Mouse (Mus musculus) testis, adult 2 months (tissue): ENCODE data around the gene Pmp22. TPM values are rescaled to one million over a fixed set of nuclear protein-coding genes. Genes with fewer than 3 reads are reported as not detected.

Experiments used
- H3K27ac ChIP-seq: fragments of 200-500 bp; 2 replicates; pipeline ENCODE4 v1.5.1; 2012; ENCODE audit warnings: low read depth, low read length; ENCODE audit not compliant: control insufficient read depth, insufficient read depth
- H3K27me3 ChIP-seq: fragments of 200-500 bp; 2 replicates; pipeline ENCODE4 v1.6.1; 2012; ENCODE audit warnings: mild to moderate bottlenecking, low read length, moderate library complexity; ENCODE audit not compliant: control insufficient read depth, insufficient read depth
- H3K36me3 ChIP-seq: fragments of 200-500 bp; 2 replicates; pipeline ENCODE4 v1.6.1; 2012; ENCODE audit warnings: mild to moderate bottlenecking, low read length; ENCODE audit not compliant: control insufficient read depth, insufficient read depth
- H3K4me1 ChIP-seq: fragments of 200-500 bp; 2 replicates; pipeline ENCODE4 v1.6.1; 2012; ENCODE audit warnings: low read length; ENCODE audit not compliant: control insufficient read depth, insufficient read depth
- H3K4me3 ChIP-seq: fragments of 200-500 bp; 2 replicates; pipeline ENCODE4 v1.5.1; 2012; ENCODE audit warnings: low read depth, mild to moderate bottlenecking, low read length, moderate library complexity, mixed read lengths; ENCODE audit not compliant: control insufficient read depth
- CTCF ChIP-seq: fragments of 200-500 bp; IDR thresholded peaks from 2 replicates; pipeline ENCODE4 v1.5.1; 2012; ENCODE audit warnings: low read depth, mild to moderate bottlenecking, inconsistent platforms, low read length, moderate library complexity; ENCODE audit not compliant: control insufficient read depth, insufficient read depth, insufficient replicate concordance
- POLR2A ChIP-seq: fragments of 200-500 bp; IDR thresholded peaks from 2 replicates; pipeline ENCODE4 v1.6.1; 2012; ENCODE audit warnings: low read depth, mild to moderate bottlenecking, inconsistent platforms, low read length, moderate library complexity; ENCODE audit not compliant: control insufficient read depth
- polyA plus RNA-seq: library from polyadenylated mRNA; depleted of rRNA; stranded (reverse); fragments of >200 nt; gene quantifications from 2 replicates; pipeline ENCODE4 v1.2.3, GENCODE M21; 2012

Pmp22 gene
- polyA plus RNA-seq, 1 experiment, result 9.2 TPM

- Histone ChIP-seq H3K27ac (no peak overlapping the region), H3K4me1 (no peaks in the 10 kb centered on the region), H3K4me3 (no peak overlapping the region), H3K27me3 (no peaks in the 10 kb centered on the region), H3K36me3 (no peaks in the 10 kb centered on the region)
- TF ChIP-seq POLR2A (no peak), CTCF (no peak)
Observed at GRCm38 (mm10) chr11:63125832-63126456, 2.8 kb upstream of the Pmp22 start.

DNA sequence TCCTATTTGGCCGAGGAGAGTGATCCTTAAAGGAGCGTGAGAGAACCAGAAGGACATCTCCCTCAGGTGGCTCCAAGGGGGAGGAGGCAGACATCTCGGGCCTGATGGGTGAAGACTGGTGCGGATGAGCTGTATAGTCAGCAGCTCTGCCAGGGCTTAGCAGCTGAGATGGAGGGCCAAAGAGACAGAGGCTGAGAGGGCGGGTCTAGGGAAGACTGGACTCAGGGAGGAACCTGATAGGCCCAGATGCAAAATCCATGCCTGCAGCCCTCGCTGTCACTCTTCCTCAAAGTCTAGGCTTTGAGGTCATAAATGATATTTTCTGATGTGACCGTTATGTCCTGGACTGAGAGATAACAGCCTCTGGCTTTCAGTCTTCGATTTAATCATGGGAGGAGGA, 1.8 kb upstream of the Pmp22 start:
- H3K4me1 ChIP-seq, result 0 out of 2 replicates have a peak, but pooled peaks cover 3% of the 10 kb centered on the region
- no peaks in the 10 kb centered on the region for H3K27me3 ChIP-seq

GRCm38 (mm10) chr11:63127513-63127912, 1.3 kb upstream of the Pmp22 start:
- no peak overlapping the region for H3K4me3 ChIP-seq
- peaks cover 5% of the 10 kb centered on the region; the same call in 1 of the 2 replicates for H3K4me1 ChIP-seq
- no peaks in the 10 kb centered on the region for H3K36me3 ChIP-seq
- no peak for TF ChIP-seq CTCF
- no peak for TF ChIP-seq POLR2A
- H3K27ac ChIP-seq, result no peak overlapping the region
- no peaks in the 10 kb centered on the region for H3K27me3 ChIP-seq

More for the DNA sequence above, 1.8 kb upstream of the Pmp22 start:
- Histone ChIP-seq H3K27ac (no peak overlapping the region), H3K4me3 (no peak overlapping the region), H3K36me3 (no peaks in the 10 kb centered on the region)
- TF ChIP-seq CTCF, result no peak
- no peak for TF ChIP-seq POLR2A

DNA sequence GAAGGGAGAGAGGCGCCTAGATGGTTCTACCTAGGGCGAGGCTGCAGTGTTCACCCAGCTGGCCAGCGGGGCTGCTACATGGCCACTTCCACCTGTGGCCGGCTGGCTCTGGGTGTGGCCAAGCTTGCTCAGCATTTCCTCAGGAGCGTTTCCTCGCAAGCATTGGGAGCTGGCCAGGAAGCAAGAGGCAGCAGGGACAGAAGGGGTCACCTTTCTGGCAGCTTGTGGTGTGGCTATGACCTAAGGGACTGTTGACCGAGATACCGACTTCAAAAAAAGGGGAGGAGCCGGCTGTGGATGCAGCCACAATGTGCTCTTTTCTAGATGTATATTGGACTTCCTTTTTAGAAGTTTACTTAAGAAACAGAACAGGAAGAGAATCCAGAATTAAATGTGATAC, 593 bp downstream of the Pmp22 start:
- peak overlapping the region; percentile 28; the same call in 1 of the 2 replicates for H3K4me3 ChIP-seq
- H3K36me3 ChIP-seq, result no peaks in the 10 kb centered on the region
- TF ChIP-seq POLR2A (no peak), CTCF (no peak)
- no peaks in the 10 kb centered on the region for H3K27me3 ChIP-seq
- peak overlapping the region; percentile 59 for H3K27ac ChIP-seq
- H3K4me1 ChIP-seq, result peaks cover 6% of the 10 kb centered on the region; the same call in 1 of the 2 replicates

DNA sequence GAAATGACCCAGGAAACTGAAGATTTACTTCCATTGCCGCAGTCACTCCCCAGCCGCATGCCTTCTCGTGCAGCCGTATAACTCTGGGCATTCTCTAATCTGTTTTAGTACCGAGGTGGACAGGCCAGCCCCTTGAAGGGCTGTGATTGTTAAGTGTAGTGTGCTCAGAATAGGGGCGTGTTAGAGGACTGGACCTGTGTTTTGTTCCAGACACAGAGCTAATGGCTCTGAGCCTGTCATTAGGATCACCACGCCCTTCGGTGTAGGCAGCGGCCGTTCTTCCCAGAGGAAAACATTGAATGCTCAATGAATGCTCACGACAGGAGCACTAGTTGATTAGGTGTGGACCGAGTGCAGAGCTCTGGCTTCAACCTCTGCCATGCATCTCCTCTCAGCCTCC, 1.1 kb downstream of the Pmp22 start:
- H3K27ac ChIP-seq, result no peak overlapping the region
- peaks cover 6% of the 10 kb centered on the region; the same call in 1 of the 2 replicates for H3K4me1 ChIP-seq
- peak overlapping the region; percentile 38; the same call in 1 of the 2 replicates for H3K4me3 ChIP-seq
- no peaks in the 10 kb centered on the region for H3K36me3 ChIP-seq
- no peak for TF ChIP-seq POLR2A
- TF ChIP-seq CTCF, result no peak
- H3K27me3 ChIP-seq, result no peaks in the 10 kb centered on the region

- no peak overlapping the region for H3K4me3 ChIP-seq
- peaks cover 6% of the 10 kb centered on the region; the same call in 1 of the 2 replicates for H3K4me1 ChIP-seq
- H3K27ac ChIP-seq, result peak overlapping the region; percentile 51; the same call in 1 of the 2 replicates
Observed at GRCm38 (mm10) chr11:63130497-63130896, 1.7 kb downstream of the Pmp22 start.

GRCm38 (mm10) chr11:63131001-63131692, 2.4 kb downstream of the Pmp22 start:
- H3K4me1 ChIP-seq, result peaks cover 6% of the 10 kb centered on the region; the same call in 1 of the 2 replicates
- H3K4me3 ChIP-seq, result peak overlapping the region; percentile 78
- H3K27me3 ChIP-seq, result no peaks in the 10 kb centered on the region
- H3K36me3 ChIP-seq, result no peaks in the 10 kb centered on the region
- H3K27ac ChIP-seq, result peak overlapping the region; percentile 72
- TF ChIP-seq CTCF (no peak), POLR2A (no peak)

More at GRCm38 (mm10) chr11:63130497-63130896, 1.7 kb downstream of the Pmp22 start:
- TF ChIP-seq POLR2A (no peak), CTCF (no peak)
- Histone ChIP-seq H3K27me3 (no peaks in the 10 kb centered on the region), H3K36me3 (no peaks in the 10 kb centered on the region)
